Mouse (Mus musculus) midbrain, embryonic 10.5 days (tissue): ENCODE measurements around the gene Gdpd3. TPM values are rescaled to one million over a fixed set of nuclear protein-coding genes. Genes with fewer than 3 reads are reported as not detected.
A peak's percentile ranks its signal among the peaks of the same experiment; 100 is the strongest.

Experiments used
- DNase-seq: peaks from one replicate; pipeline ENCODE4 v3.0.0-alpha.2; 2017; ENCODE audit warnings: low spot score
- H3K27ac ChIP-seq: fragments of 300-500 bp; sonication (generic); replicated peaks from 2 replicates; pipeline ENCODE4 v1.5.1; 2016; ENCODE audit warnings: mild to moderate bottlenecking
- H3K27me3 ChIP-seq: fragments of 300-500 bp; sonication (generic); 2 replicates; pipeline ENCODE4 v1.6.1; 2016; ENCODE audit warnings: low read depth, mild to moderate bottlenecking; ENCODE audit not compliant: poor library complexity, severe bottlenecking
- H3K36me3 ChIP-seq: fragments of 300-500 bp; sonication (generic); 2 replicates; pipeline ENCODE4 v1.6.1; 2016; ENCODE audit warnings: mild to moderate bottlenecking, moderate library complexity
- H3K4me1 ChIP-seq: fragments of 300-500 bp; sonication (generic); 2 replicates; pipeline ENCODE4 v1.6.1; 2016
- H3K4me3 ChIP-seq: fragments of 300-500 bp; sonication (generic); 2 replicates; pipeline ENCODE4 v1.5.1; 2016; ENCODE audit warnings: mild to moderate bottlenecking, moderate library complexity
- H3K9me3 ChIP-seq: fragments of 300-500 bp; sonication (generic); replicated peaks from 2 replicates; pipeline ENCODE4 v1.6.1; 2016; ENCODE audit warnings: mild to moderate bottlenecking
- WGBS: fragments of 180-500 bp; shearing (Covaris S2); methylation state at CpG from one replicate; pipeline ENCODE4 v1.1.7; 2016; 5-methylcytosine and 5-hydroxymethylcytosine counted together
- polyA plus RNA-seq: library from polyadenylated mRNA; unstranded; fragments of >200 nt; fragmentation: Nextera tagmentation; extraction: Ambion mirVana; gene quantifications from 2 replicates; pipeline ENCODE4 v1.2.1, GENCODE M21; 2016

Gene Gdpd3
- polyA plus RNA-seq, 1 experiment from 2014 or later: 1.1 TPM

- peak within 1 kb of the TSS; percentile 82 for H3K27ac ChIP-seq
- peaks cover 34% of the 10 kb centered on the region for H3K36me3 ChIP-seq
- H3K9me3 ChIP-seq: no peaks in the 10 kb centered on the region
- H3K4me3 ChIP-seq: peak within 1 kb of the TSS; percentile 58
- H3K4me1 ChIP-seq: peaks cover 59% of the 10 kb centered on the region
- 9% methylated on average over 22 of the region's 22 CpGs for WGBS
- no peaks in the 10 kb centered on the region for H3K27me3 ChIP-seq
- no peak for DNase-seq
Observed at GRCm38 (mm10) chr7:126780971-126781635, 15.0 kb downstream of the Gdpd3 start, which contains the start of gene Tbx6. Gene Tbx6, plus strand, starts transcription at chr7:126781483.

- H3K27me3 ChIP-seq: no peaks in the 10 kb centered on the region
- H3K36me3 ChIP-seq: peaks cover 41% of the 10 kb centered on the region
- H3K27ac ChIP-seq: peak overlapping the region; percentile 82
- WGBS: 42% methylated on average over 11 of the region's 11 CpGs
- peaks cover 52% of the 10 kb centered on the region for H3K4me1 ChIP-seq
- H3K9me3 ChIP-seq: no peaks in the 10 kb centered on the region
- no peak for DNase-seq
- H3K4me3 ChIP-seq: peak overlapping the region; percentile 58
Observed at GRCm38 (mm10) chr7:126781661-126782370, 15.7 kb downstream of the Gdpd3 start.

- WGBS: 87% methylated on average over 13 of the region's 13 CpGs
- H3K27me3 ChIP-seq: no peaks in the 10 kb centered on the region
- H3K9me3 ChIP-seq: no peaks in the 10 kb centered on the region
- H3K27ac ChIP-seq: no peak overlapping the region
- no peak for DNase-seq
- peaks cover 44% of the 10 kb centered on the region for H3K4me1 ChIP-seq
- H3K36me3 ChIP-seq: peaks cover 50% of the 10 kb centered on the region
- no peak overlapping the region for H3K4me3 ChIP-seq
Observed at GRCm38 (mm10) chr7:126782693-126783092, 16.6 kb downstream of the Gdpd3 start.

- H3K9me3 ChIP-seq: no peaks in the 10 kb centered on the region
- no peaks in the 10 kb centered on the region for H3K27me3 ChIP-seq
- no peak overlapping the region for H3K27ac ChIP-seq
- 90% methylated on average over 7 of the region's 7 CpGs for WGBS
- H3K4me1 ChIP-seq: peaks cover 33% of the 10 kb centered on the region
- DNase-seq: no peak
- H3K4me3 ChIP-seq: no peak overlapping the region
- peaks cover 68% of the 10 kb centered on the region for H3K36me3 ChIP-seq
Observed at GRCm38 (mm10) chr7:126784469-126784868, 18.3 kb downstream of the Gdpd3 start.

GRCm38 (mm10) chr7:126785056-126785455 lies 18.9 kb downstream of the Gdpd3 start:
- Histone ChIP-seq H3K4me1 (peaks cover 29% of the 10 kb centered on the region), H3K36me3 (peaks cover 74% of the 10 kb centered on the region), H3K9me3 (no peaks in the 10 kb centered on the region), H3K4me3 (no peak overlapping the region), H3K27me3 (no peaks in the 10 kb centered on the region), H3K27ac (no peak overlapping the region)
- no peak for DNase-seq
- WGBS: 84% methylated on average over 4 of the region's 4 CpGs

- H3K4me3 ChIP-seq: no peak overlapping the region
- no peaks in the 10 kb centered on the region for H3K27me3 ChIP-seq
- no peak for DNase-seq
- H3K36me3 ChIP-seq: peaks cover 83% of the 10 kb centered on the region
- H3K9me3 ChIP-seq: no peaks in the 10 kb centered on the region
- WGBS: 94% methylated on average over 14 of the region's 14 CpGs
- no peak overlapping the region for H3K27ac ChIP-seq
- H3K4me1 ChIP-seq: peaks cover 30% of the 10 kb centered on the region
Observed at GRCm38 (mm10) chr7:126786142-126786541, 20.0 kb downstream of the Gdpd3 start.

GRCm38 (mm10) chr7:126789141-126789540 lies 23.0 kb downstream of the Gdpd3 start:
- H3K27me3 ChIP-seq: no peaks in the 10 kb centered on the region
- no peak overlapping the region for H3K27ac ChIP-seq
- H3K36me3 ChIP-seq: peaks cover 74% of the 10 kb centered on the region
- H3K4me1 ChIP-seq: peaks cover 30% of the 10 kb centered on the region
- WGBS: 94% methylated on average over 4 of the region's 4 CpGs
- H3K9me3 ChIP-seq: no peaks in the 10 kb centered on the region
- DNase-seq: no peak
- H3K4me3 ChIP-seq: 0 out of 2 replicates have a peak overlapping the region, but pooled peaks have one; percentile 9

- H3K4me1 ChIP-seq: peaks cover 48% of the 10 kb centered on the region
- WGBS: under 1% methylated on average over 83 of the region's 83 CpGs
- peaks cover 74% of the 10 kb centered on the region for H3K36me3 ChIP-seq
Observed at GRCm38 (mm10) chr7:126791851-126792720, 26.0 kb downstream of the Gdpd3 start, which contains the start of gene Ppp4c. Gene Ppp4c, minus strand, starts transcription at chr7:126792496.

GRCm38 (mm10) chr7:126792721-126793443 lies 26.7 kb downstream of the Gdpd3 start:
- no peak for DNase-seq
- Histone ChIP-seq H3K4me1 (peaks cover 56% of the 10 kb centered on the region), H3K27me3 (no peaks in the 10 kb centered on the region), H3K4me3 (peak overlapping the region; percentile 89), H3K36me3 (peaks cover 74% of the 10 kb centered on the region), H3K27ac (peak overlapping the region; percentile 97), H3K9me3 (no peaks in the 10 kb centered on the region)
- WGBS: 29% methylated on average over 11 of the region's 11 CpGs

More at GRCm38 (mm10) chr7:126791851-126792720, 26.0 kb downstream of the Gdpd3 start, which contains the start of gene Ppp4c:
- no peaks in the 10 kb centered on the region for H3K27me3 ChIP-seq
- no peaks in the 10 kb centered on the region for H3K9me3 ChIP-seq
- H3K4me3 ChIP-seq: peak within 1 kb of the TSS; percentile 89
- peak; percentile 99 for DNase-seq
- peak within 1 kb of the TSS; percentile 97 for H3K27ac ChIP-seq

- no peaks in the 10 kb centered on the region for H3K9me3 ChIP-seq
- 67% methylated on average over 4 of the region's 4 CpGs for WGBS
- DNase-seq: no peak
- H3K4me1 ChIP-seq: peaks cover 62% of the 10 kb centered on the region
- H3K4me3 ChIP-seq: 0 out of 2 replicates have a peak overlapping the region, but pooled peaks have one; percentile 89
- no peaks in the 10 kb centered on the region for H3K27me3 ChIP-seq
- H3K27ac ChIP-seq: no peak overlapping the region
- H3K36me3 ChIP-seq: peaks cover 66% of the 10 kb centered on the region
Observed at GRCm38 (mm10) chr7:126793456-126794270, 27.5 kb downstream of the Gdpd3 start.

GRCm38 (mm10) chr7:126794271-126794605 lies 28.1 kb downstream of the Gdpd3 start:
- Histone ChIP-seq H3K27me3 (no peaks in the 10 kb centered on the region), H3K27ac (no peak overlapping the region), H3K9me3 (no peaks in the 10 kb centered on the region), H3K4me3 (no peak overlapping the region), H3K36me3 (peaks cover 60% of the 10 kb centered on the region), H3K4me1 (peaks cover 62% of the 10 kb centered on the region)
- 84% methylated on average over 4 of the region's 4 CpGs for WGBS
- DNase-seq: no peak
